Mouse (Mus musculus): ENCODE data around the gene Lck. TPM values are rescaled to one million over a fixed set of nuclear protein-coding genes. Genes with fewer than 3 reads are reported as not detected.

The Lck gene
- polyA plus RNA-seq, 1 experiment: 3.1 TPM

GRCm38 (mm10) chr4:129586943-129587342, 13.5 kb upstream of the Lck start:
- no peak overlapping the region for H3K4me3 ChIP-seq (replicated peaks)
- peaks cover 39% of the 10 kb centered on the region for H3K4me1 ChIP-seq (ENCODE audit: control insufficient read depth)
- TF ChIP-seq TAL1 (IDR thresholded peaks at IDR 0.05; ENCODE audit: low read length) (no peak), GATA1 (IDR thresholded peaks at IDR 0.05; ENCODE audit: low read length) (no peak)
- H3K27me3 ChIP-seq (ENCODE audit: control insufficient read depth): no peaks in the 10 kb centered on the region
- peaks cover 26% of the 10 kb centered on the region for H3K36me3 ChIP-seq (ENCODE audit: control insufficient read depth)
- H3K9me3 ChIP-seq (ENCODE audit: control insufficient read depth, low read length): no peaks in the 10 kb centered on the region

DNA sequence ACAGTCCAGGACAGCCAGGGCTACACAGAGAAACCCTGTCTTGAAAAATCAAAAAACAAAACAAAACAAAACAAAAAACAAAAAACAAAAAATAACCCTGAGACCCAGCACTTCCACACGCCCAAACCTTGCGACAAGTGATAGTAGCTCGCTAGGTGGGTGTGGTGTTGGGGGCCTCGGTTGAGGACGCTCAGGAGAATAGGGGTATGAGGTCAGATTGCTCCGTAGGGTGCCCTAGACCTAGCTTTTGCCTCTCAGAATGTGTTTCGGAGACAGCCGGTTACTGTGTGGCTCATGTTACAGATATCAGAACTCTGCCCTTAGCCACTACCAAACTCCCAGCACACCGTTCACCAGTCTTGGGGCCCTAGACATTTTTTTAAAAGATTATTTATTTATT, 12.3 kb upstream of the Lck start:
- no peaks in the 10 kb centered on the region for H3K27me3 ChIP-seq (ENCODE audit: control insufficient read depth)
- H3K4me3 ChIP-seq (replicated peaks): peak overlapping the region; percentile 63
- peaks cover 39% of the 10 kb centered on the region for H3K4me1 ChIP-seq (ENCODE audit: control insufficient read depth)
- TF ChIP-seq TAL1 (IDR thresholded peaks at IDR 0.05; ENCODE audit: low read length) (no peak), GATA1 (IDR thresholded peaks at IDR 0.05; ENCODE audit: low read length) (no peak)
- no peaks in the 10 kb centered on the region for H3K9me3 ChIP-seq (ENCODE audit: control insufficient read depth, low read length)
- peaks cover 14% of the 10 kb centered on the region for H3K36me3 ChIP-seq (ENCODE audit: control insufficient read depth)

GRCm38 (mm10) chr4:129584884-129585608, 11.6 kb upstream of the Lck start:
- Histone ChIP-seq H3K9me3 (ENCODE audit: control insufficient read depth, low read length) (no peaks in the 10 kb centered on the region), H3K4me3 (replicated peaks) (peak overlapping the region; percentile 63), H3K36me3 (ENCODE audit: control insufficient read depth) (peaks cover 7% of the 10 kb centered on the region), H3K4me1 (ENCODE audit: control insufficient read depth) (peaks cover 37% of the 10 kb centered on the region), H3K27me3 (ENCODE audit: control insufficient read depth) (no peaks in the 10 kb centered on the region)
- TF ChIP-seq TAL1 (IDR thresholded peaks at IDR 0.05; ENCODE audit: low read length) (no peak), GATA1 (IDR thresholded peaks at IDR 0.05; ENCODE audit: low read length) (no peak)

- Histone ChIP-seq H3K36me3 (ENCODE audit: control insufficient read depth) (peaks cover 3% of the 10 kb centered on the region), H3K9me3 (ENCODE audit: control insufficient read depth, low read length) (no peaks in the 10 kb centered on the region), H3K4me3 (replicated peaks) (no peak overlapping the region), H3K4me1 (ENCODE audit: control insufficient read depth) (peaks cover 31% of the 10 kb centered on the region), H3K27me3 (ENCODE audit: control insufficient read depth) (no peaks in the 10 kb centered on the region)
- no peak for TF ChIP-seq GATA1 (IDR thresholded peaks at IDR 0.05; ENCODE audit: low read length)
- no peak for TF ChIP-seq TAL1 (IDR thresholded peaks at IDR 0.05; ENCODE audit: low read length)
Measured at GRCm38 (mm10) chr4:129584370-129584769, 10.9 kb upstream of the Lck start.

- no peak overlapping the region for H3K4me3 ChIP-seq (replicated peaks)
- H3K36me3 ChIP-seq (ENCODE audit: control insufficient read depth): no peaks in the 10 kb centered on the region
- TF ChIP-seq TAL1 (IDR thresholded peaks at IDR 0.05; ENCODE audit: low read length) (no peak), GATA1 (IDR thresholded peaks at IDR 0.05; ENCODE audit: low read length) (peak; percentile 43)
- H3K4me1 ChIP-seq (ENCODE audit: control insufficient read depth): peaks cover 18% of the 10 kb centered on the region
- H3K9me3 ChIP-seq (ENCODE audit: control insufficient read depth, low read length): no peaks in the 10 kb centered on the region
- peaks cover 11% of the 10 kb centered on the region for H3K27me3 ChIP-seq (ENCODE audit: control insufficient read depth)
Measured at GRCm38 (mm10) chr4:129582251-129582650, 8.8 kb upstream of the Lck start.

GRCm38 (mm10) chr4:129580347-129580746, 6.9 kb upstream of the Lck start:
- Histone ChIP-seq H3K36me3 (ENCODE audit: control insufficient read depth) (no peaks in the 10 kb centered on the region), H3K4me3 (replicated peaks) (no peak overlapping the region), H3K27me3 (ENCODE audit: control insufficient read depth) (peaks cover 25% of the 10 kb centered on the region), H3K4me1 (ENCODE audit: control insufficient read depth) (peaks cover 20% of the 10 kb centered on the region), H3K9me3 (ENCODE audit: control insufficient read depth, low read length) (no peaks in the 10 kb centered on the region)
- TF ChIP-seq GATA1 (IDR thresholded peaks at IDR 0.05; ENCODE audit: low read length) (no peak), TAL1 (IDR thresholded peaks at IDR 0.05; ENCODE audit: low read length) (no peak)

DNA sequence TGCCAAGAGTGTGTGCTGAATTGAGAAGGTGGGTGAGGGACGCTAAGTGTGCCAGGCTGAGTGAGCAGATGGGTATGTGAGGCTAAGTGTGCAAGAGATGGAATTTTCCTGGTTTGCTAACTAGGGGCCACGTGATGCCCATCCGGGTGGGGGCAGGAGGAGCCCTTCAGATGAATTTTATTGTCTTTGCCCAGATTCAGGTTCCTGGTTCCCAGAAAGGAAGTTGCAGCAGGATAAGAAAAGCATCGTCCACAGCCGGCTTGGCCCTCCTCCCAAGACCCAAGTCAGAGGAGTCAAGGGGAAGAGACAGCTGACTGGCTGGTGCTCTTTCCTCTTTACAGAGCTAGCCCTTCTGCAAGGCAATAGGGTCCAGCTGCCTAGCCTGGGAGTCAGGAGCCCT, 5.0 kb upstream of the Lck start, which contains the start of gene Fam167b:
Gene Fam167b, minus strand, starts transcription at position 84 of the 400 bp plus-strand sequence.
- Histone ChIP-seq H3K9me3 (ENCODE audit: control insufficient read depth, low read length) (no peaks in the 10 kb centered on the region), H3K4me3 (replicated peaks) (no peak within 1 kb of the TSS), H3K36me3 (ENCODE audit: control insufficient read depth) (no peaks in the 10 kb centered on the region), H3K4me1 (ENCODE audit: control insufficient read depth) (peaks cover 16% of the 10 kb centered on the region), H3K27me3 (ENCODE audit: control insufficient read depth) (peaks cover 32% of the 10 kb centered on the region)
- TF ChIP-seq TAL1 (IDR thresholded peaks at IDR 0.05; ENCODE audit: low read length) (no peak), GATA1 (IDR thresholded peaks at IDR 0.05; ENCODE audit: low read length) (no peak)

DNA sequence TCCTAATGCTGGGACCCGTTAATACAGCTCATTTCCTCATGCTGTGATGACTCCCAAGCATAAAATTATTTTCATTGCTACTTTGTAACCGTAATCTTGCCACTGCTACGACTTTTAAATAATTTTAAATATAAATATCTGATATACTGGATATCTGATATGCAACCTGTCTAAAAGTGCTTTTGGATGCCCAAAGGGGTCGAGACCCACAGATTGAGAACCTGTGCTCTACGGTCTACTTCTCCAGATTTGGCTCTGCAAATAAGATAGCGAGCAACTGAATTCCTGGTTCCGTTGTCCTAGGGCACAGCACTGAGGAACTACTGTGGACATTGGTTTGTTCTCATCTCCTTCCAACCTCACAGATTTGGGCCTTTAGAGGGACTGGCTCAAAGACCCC, 4.2 kb upstream of the Lck start:
- Histone ChIP-seq H3K9me3 (ENCODE audit: control insufficient read depth, low read length) (no peaks in the 10 kb centered on the region), H3K4me3 (replicated peaks) (no peak overlapping the region), H3K36me3 (ENCODE audit: control insufficient read depth) (no peaks in the 10 kb centered on the region), H3K4me1 (ENCODE audit: control insufficient read depth) (peaks cover 16% of the 10 kb centered on the region), H3K27me3 (ENCODE audit: control insufficient read depth) (peaks cover 40% of the 10 kb centered on the region)
- no peak for TF ChIP-seq GATA1 (IDR thresholded peaks at IDR 0.05; ENCODE audit: low read length)
- no peak for TF ChIP-seq TAL1 (IDR thresholded peaks at IDR 0.05; ENCODE audit: low read length)

- no peaks in the 10 kb centered on the region for H3K9me3 ChIP-seq (ENCODE audit: control insufficient read depth, low read length)
- no peak overlapping the region for H3K4me3 ChIP-seq (replicated peaks)
- TF ChIP-seq GATA1 (IDR thresholded peaks at IDR 0.05; ENCODE audit: low read length) (no peak), TAL1 (IDR thresholded peaks at IDR 0.05; ENCODE audit: low read length) (no peak)
- peaks cover 14% of the 10 kb centered on the region for H3K4me1 ChIP-seq (ENCODE audit: control insufficient read depth)
- no peaks in the 10 kb centered on the region for H3K36me3 ChIP-seq (ENCODE audit: control insufficient read depth)
- peaks cover 42% of the 10 kb centered on the region for H3K27me3 ChIP-seq (ENCODE audit: control insufficient read depth)
Measured at GRCm38 (mm10) chr4:129576863-129577491, 3.5 kb upstream of the Lck start.
